11 mouse cellular contexts compared by ENCODE assay signal in the genomic region with DNA sequence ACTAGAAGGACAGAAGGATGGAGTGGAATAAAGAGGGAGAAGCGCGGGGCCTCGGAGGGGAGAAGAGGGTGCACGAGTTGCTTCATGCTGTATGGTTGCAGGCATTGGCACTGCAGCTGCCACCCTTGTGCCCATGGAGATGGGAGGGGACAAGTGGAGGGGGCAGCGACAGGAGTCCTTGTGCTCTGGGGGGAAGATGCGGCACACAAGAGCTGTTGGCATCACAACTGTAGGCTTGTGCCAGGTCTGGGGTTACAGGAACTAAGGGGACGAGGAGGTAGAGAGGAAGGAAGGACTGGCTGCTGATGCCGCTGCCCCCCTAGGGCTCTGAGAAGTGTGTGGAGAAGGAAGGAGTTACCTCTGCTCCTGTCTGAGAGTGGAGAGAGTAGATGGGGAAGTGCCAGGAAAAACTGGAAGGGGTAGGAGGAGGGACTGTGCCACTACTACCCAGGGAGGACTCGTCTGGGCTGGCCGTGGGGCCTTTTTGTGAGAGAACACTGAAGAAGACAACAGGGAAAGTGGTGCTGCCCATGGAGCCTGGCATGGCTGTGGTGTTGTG. TPM values are rescaled to one million over a fixed set of nuclear protein-coding genes. Genes with fewer than 3 reads are reported as not detected.
DNase-seq lines count a peak whose midpoint lies in the region; ATAC-seq and TF ChIP-seq lines count a peak whose summit lies in the region.
"Had no signal": no experiment of that assay in that cellular context is flagged by ENCODE, and none has a peak within 500 bp of the region (broad histone marks: within the 10 kb centered on the region; RNA-seq: fewer than 3 reads in every experiment).

No protein-coding gene starts in this region.

- peak; percentile 31 for ATAC-seq in cerebellum, adult (ENCODE audit: insufficient number of reproducible peaks, low FRiP score, low TSS enrichment)
- ATAC-seq in forebrain, embryonic 15.5 days (replicated peaks), result peak; percentile 53
- peak; percentile 61 for ATAC-seq in midbrain, postnatal 0 days (ENCODE audit: low FRiP score)
- ATAC-seq in erythroblast, adult 5-6 weeks (replicated peaks; ENCODE audit: low FRiP score, poor library complexity, severe bottlenecking), result no peak
- ATAC-seq: intestine, embryonic 16.5 days had no signal

- peaks cover 9% of the 10 kb centered on the region for H3K36me3 ChIP-seq in forebrain, embryonic 15.5 days
- H3K36me3 ChIP-seq in midbrain, postnatal 0 days (ENCODE audit: insufficient read depth, low read length), result no peaks in the 10 kb centered on the region
- H3K36me3 ChIP-seq: liver, embryonic 13.5 days had no signal

- WGBS in forebrain, embryonic 15.5 days, result 30% methylated on average over 10 of the region's 10 CpGs
- WGBS in midbrain, postnatal 0 days, result 57% methylated on average over 10 of the region's 10 CpGs

- TF ChIP-seq CTCF in midbrain, postnatal 0 days (IDR thresholded peaks at IDR 0.05), result no peak

- H3K27me3 ChIP-seq in forebrain, embryonic 15.5 days, result no peaks in the 10 kb centered on the region
- H3K27me3 ChIP-seq in midbrain, postnatal 0 days (ENCODE audit: insufficient read depth, low read length), result no peaks in the 10 kb centered on the region

- H3K9ac ChIP-seq in forebrain, embryonic 15.5 days (replicated peaks), result peak overlapping the region; percentile 59
- H3K9ac ChIP-seq in midbrain, postnatal 0 days (replicated peaks; ENCODE audit: low read length, poor library complexity, severe bottlenecking), result 0 out of 2 replicates have a peak overlapping the region, but pooled peaks have one; percentile 9
- H3K9ac ChIP-seq: liver, embryonic 13.5 days had no signal

- DNase-seq in layer of hippocampus, postnatal 10 days (ENCODE audit: low spot score in 2 of 2), result peak; percentile 69 to 72
- no peak for DNase-seq in layer of hippocampus, adult 9-11 months
- peak; percentile 90 for DNase-seq in midbrain, postnatal 0 days (ENCODE audit: low spot score)
- no peak for DNase-seq in ovary, postnatal 14 days (ENCODE audit: low spot score)
- DNase-seq in adrenal gland, postnatal 25 days, result no peak
- DNase-seq: liver, embryonic 13.5 days had no signal

- H3K9me3 ChIP-seq in forebrain, embryonic 15.5 days, result no peaks in the 10 kb centered on the region
- no peaks in the 10 kb centered on the region for H3K9me3 ChIP-seq in midbrain, postnatal 0 days (ENCODE audit: low read length)
- H3K9me3 ChIP-seq: liver, embryonic 13.5 days had no signal

- H3K4me2 ChIP-seq in forebrain, embryonic 15.5 days (replicated peaks), result peak overlapping the region; percentile 65
- peak overlapping the region; percentile 48 for H3K4me2 ChIP-seq in midbrain, postnatal 0 days (ENCODE audit: low read depth, low read length, poor library complexity, severe bottlenecking)
- H3K4me2 ChIP-seq: liver, embryonic 13.5 days had no signal

- H3K4me1 ChIP-seq in forebrain, embryonic 15.5 days, result peaks cover 74% of the 10 kb centered on the region
- H3K4me1 ChIP-seq in midbrain, postnatal 0 days (ENCODE audit: insufficient read depth, low read length), result 0 out of 2 replicates have a peak, but pooled peaks cover 3% of the 10 kb centered on the region

- peak overlapping the region; percentile 41 for H3K4me3 ChIP-seq in forebrain, embryonic 15.5 days
- H3K4me3 ChIP-seq in midbrain, postnatal 0 days (ENCODE audit: low read depth, low read length), result peak overlapping the region; percentile 19
- H3K4me3 ChIP-seq: erythroblast, embryonic 14.5 days; liver, embryonic 13.5 days had no signal

- peak overlapping the region; percentile 100 for H3K27ac ChIP-seq in forebrain, embryonic 15.5 days (replicated peaks)
- peak overlapping the region; percentile 87 for H3K27ac ChIP-seq in midbrain, postnatal 0 days (ENCODE audit: low read depth, low read length)
- H3K27ac ChIP-seq: liver, embryonic 13.5 days had no signal

RNA-seq across cellular contexts. Expression of a gene that starts 37.9 kb away (rescaled TPM):
- 10 to 100 TPM; 34.0 to 39.3 TPM for total RNA-seq in layer of hippocampus, postnatal 10 days (2021)
- polyA plus RNA-seq in forebrain, embryonic 15.5 days (2015; fragmentation: Nextera tagmentation; extraction: Ambion mirVana), result 27.4 and 30.6 TPM in 2 replicates
- total RNA-seq in midbrain, postnatal 0 days (2014; rRNA removed), result 16.4 and 18.6 TPM in 2 replicates
- polyA plus RNA-seq in midbrain, postnatal 0 days (2015; fragmentation: Nextera tagmentation; extraction: Ambion mirVana), result 11.2 and 14.2 TPM in 2 replicates
- total RNA-seq in erythroblast, adult 5-6 weeks (2015; ENCODE audit: low replicate concordance), result 1.3 and 1.7 TPM in 2 replicates
- total RNA-seq in erythroblast, adult 5-6 weeks (2017; ENCODE audit: low replicate concordance), result 0.34 and 0.42 TPM in 2 replicates
- total RNA-seq in adrenal gland, postnatal 25 days (2021), result 9.1 and 9.9 TPM in 2 replicates

RNA-seq across cellular contexts. Expression of a gene that starts 39.0 kb away (rescaled TPM):
- 10 to 100 TPM; 30.0 to 39.1 TPM for total RNA-seq in layer of hippocampus, postnatal 10 days (2021)
- 67.1 and 70.8 TPM in 2 replicates for polyA plus RNA-seq in forebrain, embryonic 15.5 days (2015; fragmentation: Nextera tagmentation; extraction: Ambion mirVana)
- total RNA-seq in midbrain, postnatal 0 days (2014; rRNA removed), result 20.9 and 29.6 TPM in 2 replicates
- 44.3 and 48.1 TPM in 2 replicates for polyA plus RNA-seq in midbrain, postnatal 0 days (2015; fragmentation: Nextera tagmentation; extraction: Ambion mirVana)
- total RNA-seq in erythroblast, adult 5-6 weeks (2015; ENCODE audit: low replicate concordance), result 16.3 and 20.6 TPM in 2 replicates
- 6.0 and 11.4 TPM in 2 replicates for total RNA-seq in erythroblast, adult 5-6 weeks (2017; ENCODE audit: low replicate concordance)
- total RNA-seq in adrenal gland, postnatal 25 days (2021), result 38.3 and 39.8 TPM in 2 replicates

RNA-seq across cellular contexts. Expression of a gene that starts 40.3 kb away (rescaled TPM):
- total RNA-seq in layer of hippocampus, postnatal 10 days (2021), result 10 to 100 TPM; 26.5 to 31.1 TPM
- polyA plus RNA-seq in forebrain, embryonic 15.5 days (2015; fragmentation: Nextera tagmentation; extraction: Ambion mirVana), result 52.2 and 52.3 TPM in 2 replicates
- total RNA-seq in midbrain, postnatal 0 days (2014; rRNA removed), result 38.0 and 42.1 TPM in 2 replicates
- 32.5 and 35.2 TPM in 2 replicates for polyA plus RNA-seq in midbrain, postnatal 0 days (2015; fragmentation: Nextera tagmentation; extraction: Ambion mirVana)
- total RNA-seq in erythroblast, adult 5-6 weeks (2015; ENCODE audit: low replicate concordance), result 0.19 and 1.7 TPM in 2 replicates
- 1.4 and 1.6 TPM in 2 replicates for total RNA-seq in erythroblast, adult 5-6 weeks (2017; ENCODE audit: low replicate concordance)
- 16.2 and 21.6 TPM in 2 replicates for total RNA-seq in adrenal gland, postnatal 25 days (2021)

RNA-seq across cellular contexts. Expression of a gene that starts 52.1 kb away (rescaled TPM):
- total RNA-seq in layer of hippocampus, postnatal 10 days (2021), result 10 to 100 TPM; 19.2 to 20.6 TPM
- polyA plus RNA-seq in forebrain, embryonic 15.5 days (2015; fragmentation: Nextera tagmentation; extraction: Ambion mirVana), result 11.4 and 13.0 TPM in 2 replicates
- total RNA-seq in midbrain, postnatal 0 days (2014; rRNA removed), result 8.2 and 11.6 TPM in 2 replicates
- polyA plus RNA-seq in midbrain, postnatal 0 days (2015; fragmentation: Nextera tagmentation; extraction: Ambion mirVana), result 6.6 and 8.9 TPM in 2 replicates
- total RNA-seq in erythroblast, adult 5-6 weeks (2015; ENCODE audit: low replicate concordance), result 1.7 and 5.9 TPM in 2 replicates
- 2.5 and 3.7 TPM in 2 replicates for total RNA-seq in erythroblast, adult 5-6 weeks (2017; ENCODE audit: low replicate concordance)
- total RNA-seq in adrenal gland, postnatal 25 days (2021), result 27.4 and 32.8 TPM in 2 replicates

RNA-seq across cellular contexts. Expression of a gene that starts 59.8 kb away (rescaled TPM):
- total RNA-seq in layer of hippocampus, postnatal 10 days (2021), result 1 to 10 TPM; 4.4 to 7.4 TPM
- polyA plus RNA-seq in forebrain, embryonic 15.5 days (2015; fragmentation: Nextera tagmentation; extraction: Ambion mirVana), result 6.5 and 6.7 TPM in 2 replicates
- 1.8 and 3.2 TPM in 2 replicates for total RNA-seq in midbrain, postnatal 0 days (2014; rRNA removed)
- polyA plus RNA-seq in midbrain, postnatal 0 days (2015; fragmentation: Nextera tagmentation; extraction: Ambion mirVana), result 9.6 and 10.3 TPM in 2 replicates
- not detected in 2 replicates for total RNA-seq in erythroblast, adult 5-6 weeks (2015; ENCODE audit: low replicate concordance)
- total RNA-seq in erythroblast, adult 5-6 weeks (2017; ENCODE audit: low replicate concordance), result not detected in 2 replicates
- not detected in 2 replicates for total RNA-seq in adrenal gland, postnatal 25 days (2021)
- polyA plus RNA-seq: erythroblast, embryonic 14.5 days had no signal

Comparison
In these comparisons a context has a peak if more than half of its experiments do, and no peak if none do; other contexts are left out.
1. DNase-seq: peak in layer of hippocampus, postnatal 10 days (2 of 2) and midbrain, postnatal 0 days (single experiment); none in layer of hippocampus, adult 9-11 months (single experiment), ovary, postnatal 14 days (single experiment) and adrenal gland, postnatal 25 days (single experiment).